Mouse (Mus musculus) heart, postnatal 0 days (tissue): ENCODE data around the gene Rbx1. TPM values are rescaled to one million over a fixed set of nuclear protein-coding genes. Genes with fewer than 3 reads are reported as not detected.
"Not testable (repeated sequence)": the region's sequence is repeated elsewhere in the genome, so short reads cannot be mapped to it uniquely, and the experiment has no call there.

ENCODE experiments used
- ATAC-seq: fragments of 200-750 bp; cut with Nextera tagmentation; 2 replicates; pipeline ENCODE4 v1.8.0; 2017; ENCODE audit warnings: low read depth, moderate number of reproducible peaks, moderate library complexity; ENCODE audit not compliant: insufficient read depth
- DNase-seq: peaks from one replicate; pipeline ENCODE4 v3.0.0-alpha.2; 2016; ENCODE audit warnings: low spot score
- H3K27ac ChIP-seq: fragments of 300-500 bp; sonication (generic); 2 replicates; pipeline ENCODE4 v1.5.1; 2014; ENCODE audit warnings: low read depth, mild to moderate bottlenecking
- H3K27me3 ChIP-seq: fragments of 300-500 bp; sonication (generic); 2 replicates; pipeline ENCODE4 v1.6.1; 2014; ENCODE audit warnings: low read length, mixed read lengths; ENCODE audit not compliant: control insufficient read depth, insufficient read depth
- H3K36me3 ChIP-seq: fragments of 300-500 bp; sonication (generic); replicated peaks from 2 replicates; pipeline ENCODE4 v1.6.1; 2014; ENCODE audit warnings: low read length, mixed read lengths; ENCODE audit not compliant: control insufficient read depth, insufficient read depth
- H3K4me1 ChIP-seq: fragments of 300-500 bp; sonication (generic); 2 replicates; pipeline ENCODE4 v1.6.1; 2014; ENCODE audit warnings: antibody characterized with exemption; ENCODE audit not compliant: control insufficient read depth, insufficient read depth
- H3K4me2 ChIP-seq: fragments of 300-500 bp; sonication (generic); 2 replicates; pipeline ENCODE4 v1.6.1; 2014; ENCODE audit warnings: low read depth, mild to moderate bottlenecking, low read length, moderate library complexity
- H3K4me3 ChIP-seq: fragments of 300-500 bp; sonication (generic); 2 replicates; pipeline ENCODE4 v1.5.1; 2014; ENCODE audit warnings: low read depth, low read length
- H3K9ac ChIP-seq: fragments of 300-500 bp; sonication (generic); replicated peaks from 2 replicates; pipeline ENCODE4 v1.6.1; 2014; ENCODE audit warnings: low read depth, low read length, mixed read lengths
- H3K9me3 ChIP-seq: fragments of 300-500 bp; sonication (generic); replicated peaks from 2 replicates; pipeline ENCODE4 v1.6.1; 2016; ENCODE audit warnings: low read length; ENCODE audit not compliant: control insufficient read depth
- CTCF ChIP-seq: IDR thresholded peaks from 2 replicates; pipeline ENCODE4 v1.5.1; 2016; ENCODE audit warnings: antibody characterized with exemption, control low read depth, low read depth
- EP300 ChIP-seq: IDR thresholded peaks from 2 replicates; pipeline ENCODE4 v1.6.1; 2016; ENCODE audit warnings: antibody characterized with exemption, low read depth
- WGBS: fragments of 180-500 bp; shearing (Covaris S2); extraction: QIAGEN DNeasy Blood & Tissue Kit; methylation state at CpG from one replicate; pipeline ENCODE4 v1.1.7; 2014; 5-methylcytosine and 5-hydroxymethylcytosine counted together
- polyA plus RNA-seq: library from polyadenylated mRNA; unstranded; fragments of >200 nt; fragmentation: Nextera tagmentation; extraction: Ambion mirVana; gene quantifications from 2 replicates; pipeline ENCODE4 v1.2.1, GENCODE M21; 2015
- total RNA-seq: library from RNA; depleted of rRNA; stranded (reverse); fragments of >200 nt; gene quantifications from 2 replicates; pipeline ENCODE4 v1.2.3, GENCODE M21; 2014; ENCODE audit warnings: low replicate concordance

Gene Rbx1
- total and polyA plus RNA-seq, 2 experiments from 2014 or later = 59.6 to 445 TPM

DNA sequence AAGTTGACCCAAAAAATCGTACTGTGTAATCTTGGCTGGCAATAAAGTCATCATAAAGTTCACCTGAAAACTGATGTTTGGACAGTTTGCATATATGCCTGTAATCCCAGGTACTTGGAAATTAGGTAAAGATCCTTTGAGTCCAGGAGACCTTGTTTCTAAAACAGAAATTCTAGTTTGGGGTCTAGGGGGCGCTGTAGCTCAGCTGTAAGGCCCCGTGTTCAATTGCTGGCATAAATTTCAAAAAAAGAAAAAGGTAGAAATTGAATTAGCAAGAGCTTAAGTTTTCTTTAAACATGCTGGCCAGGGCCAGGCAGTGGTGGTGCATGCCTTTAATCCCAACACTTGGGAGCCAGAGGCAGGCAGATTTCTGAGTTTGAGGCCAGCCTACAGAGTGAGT lies 9.6 kb downstream of the Rbx1 start:
- no peak for ATAC-seq
- WGBS = 28% methylated on average over 3 of the region's 3 CpGs

DNA sequence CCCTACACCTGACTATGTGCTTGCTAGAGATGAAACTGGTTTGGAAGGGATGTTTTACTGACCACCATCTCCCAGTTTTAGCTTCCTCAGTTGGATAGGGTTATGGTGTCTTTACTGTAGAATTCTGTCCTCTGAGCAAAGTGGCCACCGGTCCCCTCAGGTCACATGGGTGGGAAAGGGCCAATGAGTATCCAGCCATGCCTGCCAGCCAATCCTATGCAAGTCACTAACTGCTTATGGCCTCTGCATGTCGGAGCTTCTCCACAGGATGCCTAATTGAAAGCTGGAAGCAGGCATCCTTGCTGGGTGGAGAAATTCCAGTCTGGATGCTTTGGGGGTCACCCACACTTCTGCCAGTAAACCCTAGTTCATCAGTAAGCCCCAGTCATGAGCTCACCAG lies 10.5 kb downstream of the Rbx1 start:
- H3K9ac ChIP-seq = no peak overlapping the region
- TF ChIP-seq EP300 (no peak), CTCF (no peak)
- DNase-seq = no peak
- no peak overlapping the region for H3K4me2 ChIP-seq
- no peaks in the 10 kb centered on the region for H3K4me1 ChIP-seq
- no peaks in the 10 kb centered on the region for H3K9me3 ChIP-seq
- WGBS = 10% methylated on average over 2 of the region's 2 CpGs
- no peaks in the 10 kb centered on the region for H3K27me3 ChIP-seq
- H3K4me3 ChIP-seq = no peak overlapping the region
- H3K36me3 ChIP-seq = peaks cover 36% of the 10 kb centered on the region
- H3K27ac ChIP-seq = no peak overlapping the region
- ATAC-seq = peak; percentile 68; the same call in 1 of the 2 replicates

More for the DNA sequence above, 9.6 kb downstream of the Rbx1 start:
- Histone ChIP-seq H3K4me3 (no peak overlapping the region), H3K9me3 (no peaks in the 10 kb centered on the region), H3K27ac (no peak overlapping the region), H3K36me3 (peaks cover 45% of the 10 kb centered on the region), H3K27me3 (no peaks in the 10 kb centered on the region), H3K9ac (no peak overlapping the region), H3K4me2 (no peak overlapping the region), H3K4me1 (no peaks in the 10 kb centered on the region)
- TF ChIP-seq CTCF (peak; percentile 28; the same call in 1 of the 2 replicates), EP300 (no peak)
- no peak for DNase-seq

DNA sequence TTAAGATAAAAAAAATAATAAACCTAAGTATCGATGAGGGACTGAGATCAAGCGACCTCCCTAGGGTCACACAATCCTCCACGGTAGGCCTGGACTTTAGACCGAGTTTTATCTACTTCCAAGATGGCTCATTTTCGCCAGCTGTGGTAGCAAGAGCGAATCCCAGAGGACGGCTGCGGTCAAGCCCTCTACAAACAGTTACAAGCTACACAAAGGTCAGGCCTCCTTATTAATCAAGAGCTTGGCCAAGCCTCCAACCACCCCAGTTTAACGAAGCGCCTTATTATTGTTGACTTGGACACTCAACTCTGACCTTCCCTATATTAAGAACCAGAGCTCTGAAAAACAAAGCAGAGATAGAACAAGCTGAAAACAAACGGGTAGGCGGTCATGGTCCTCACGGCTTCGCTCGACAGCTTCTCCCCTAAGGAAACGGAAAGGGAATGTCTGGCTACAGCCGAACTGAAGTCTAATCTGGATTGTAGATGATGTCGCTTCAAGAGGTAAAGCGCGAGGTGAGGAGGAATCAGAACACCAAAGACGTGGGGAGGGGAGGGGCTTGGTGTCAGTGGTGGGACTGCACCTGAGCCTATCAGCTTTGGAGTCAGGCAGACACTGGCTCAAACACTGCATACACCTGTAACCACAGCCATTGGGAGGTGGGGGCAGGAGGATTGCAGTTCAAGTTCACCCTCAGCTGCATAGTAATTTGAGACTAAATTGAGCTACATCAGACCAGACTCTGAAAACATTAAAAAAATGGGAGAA lies 13.5 kb downstream of the Rbx1 start:
- no peaks in the 10 kb centered on the region for H3K9me3 ChIP-seq
- TF ChIP-seq EP300 (no peak), CTCF (no peak)
- peaks cover 9% of the 10 kb centered on the region for H3K36me3 ChIP-seq
- H3K27ac ChIP-seq = no peak overlapping the region
- 56% methylated on average over 21 of the region's 21 CpGs for WGBS
- H3K27me3 ChIP-seq = no peaks in the 10 kb centered on the region
- no peak for DNase-seq
- no peak overlapping the region for H3K9ac ChIP-seq
- ATAC-seq = no peak
- H3K4me1 ChIP-seq = no peaks in the 10 kb centered on the region
- H3K4me2 ChIP-seq = no peak overlapping the region
- no peak overlapping the region for H3K4me3 ChIP-seq

DNA sequence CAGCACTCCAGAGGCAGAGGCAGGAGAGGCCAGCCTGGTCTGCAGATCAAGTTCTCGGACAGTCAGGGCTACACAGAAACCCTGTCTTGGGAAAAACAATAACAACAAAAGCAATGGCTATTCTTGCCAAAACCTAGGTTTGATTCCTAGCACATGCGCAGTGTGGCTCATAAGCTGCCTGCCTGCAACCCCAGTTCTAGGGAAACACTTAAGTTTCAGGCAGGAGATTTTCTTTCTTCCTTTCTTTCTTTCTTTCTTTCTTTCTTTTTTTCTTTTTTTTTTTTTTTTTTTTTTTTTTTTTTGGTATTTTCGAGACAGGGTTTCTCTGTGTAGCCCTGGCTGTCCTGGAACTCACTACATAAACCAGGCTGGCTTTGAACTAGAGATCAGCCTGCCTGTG lies 14.2 kb downstream of the Rbx1 start:
- ATAC-seq = not testable (repeated sequence)
- WGBS = 71% methylated on average over 3 of the region's 3 CpGs

DNA sequence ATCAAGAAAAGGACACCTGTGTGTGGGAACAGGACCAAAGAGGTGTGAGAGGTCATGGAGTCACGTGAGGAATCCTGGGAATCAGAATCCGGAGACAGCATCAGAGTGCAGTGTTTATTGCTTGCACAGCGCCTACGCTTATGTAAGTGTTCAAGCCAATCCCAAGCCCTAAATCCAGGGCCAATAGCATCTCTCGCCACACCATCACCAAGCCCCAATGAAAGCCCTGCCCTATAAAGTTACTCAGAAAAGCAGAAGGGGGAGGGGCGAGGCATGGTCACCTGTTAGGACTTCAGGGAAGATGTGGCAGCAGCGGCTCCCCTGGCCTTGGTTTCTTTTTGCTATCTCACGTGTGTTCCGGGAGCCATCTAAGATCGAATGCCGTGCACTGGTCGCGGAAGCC lies 14.9 kb downstream of the Rbx1 start:
- Histone ChIP-seq H3K9ac (no peak overlapping the region), H3K27me3 (no peaks in the 10 kb centered on the region), H3K4me1 (no peaks in the 10 kb centered on the region), H3K27ac (no peak overlapping the region), H3K4me3 (peak overlapping the region; percentile 37), H3K36me3 (no peaks in the 10 kb centered on the region), H3K9me3 (no peaks in the 10 kb centered on the region), H3K4me2 (peak overlapping the region; percentile 62)
- WGBS = 18% methylated on average over 13 of the region's 13 CpGs
- DNase-seq (peak; percentile 21), ATAC-seq (no peak)
- TF ChIP-seq EP300 (no peak), CTCF (no peak)

More for the DNA sequence above, 14.2 kb downstream of the Rbx1 start:
- not testable (repeated sequence) for DNase-seq, H3K27me3 ChIP-seq, H3K4me2 ChIP-seq, H3K27ac ChIP-seq, H3K36me3 ChIP-seq, H3K9ac ChIP-seq, H3K9me3 ChIP-seq, H3K4me1 ChIP-seq, H3K4me3 ChIP-seq

DNA sequence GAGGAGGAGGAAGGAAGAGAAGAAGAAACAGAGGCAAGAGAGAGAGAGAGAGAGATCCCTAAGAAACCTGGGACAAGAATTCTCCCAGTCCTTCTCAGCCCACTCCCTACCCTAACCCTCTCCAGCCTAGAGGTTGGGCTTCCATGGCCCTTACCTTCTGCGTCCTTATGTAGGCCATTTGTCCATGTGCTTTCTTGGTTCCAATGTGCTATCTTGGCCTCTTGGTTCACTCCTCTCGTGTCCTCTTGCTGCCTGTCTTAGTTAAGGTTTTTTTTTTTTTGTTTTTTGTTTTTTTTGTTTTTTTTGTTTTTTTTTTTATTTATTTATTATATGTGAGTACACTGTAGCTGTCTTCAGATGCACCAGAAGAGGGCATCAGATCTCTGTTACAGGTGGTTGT lies 16.9 kb downstream of the Rbx1 start:
- H3K4me2 ChIP-seq = no peak overlapping the region
- WGBS = 84% methylated on average over 2 of the region's 2 CpGs
- no peak for DNase-seq

More for the DNA sequence above, 16.9 kb downstream of the Rbx1 start:
- TF ChIP-seq CTCF (no peak), EP300 (no peak)
- Histone ChIP-seq H3K4me3 (no peak overlapping the region), H3K27ac (no peak overlapping the region), H3K27me3 (no peaks in the 10 kb centered on the region), H3K9me3 (no peaks in the 10 kb centered on the region), H3K4me1 (no peaks in the 10 kb centered on the region), H3K9ac (no peak overlapping the region), H3K36me3 (no peaks in the 10 kb centered on the region)
- ATAC-seq = no peak
